Mouse (Mus musculus): Measurements from ENCODE around the gene Lrrc4. TPM values are rescaled to one million over a fixed set of nuclear protein-coding genes. Genes with fewer than 3 reads are reported as not detected.

The Lrrc4 gene
- total RNA-seq, 2 experiments from 2014 or later: 1.3 to 1.6 TPM

DNA sequence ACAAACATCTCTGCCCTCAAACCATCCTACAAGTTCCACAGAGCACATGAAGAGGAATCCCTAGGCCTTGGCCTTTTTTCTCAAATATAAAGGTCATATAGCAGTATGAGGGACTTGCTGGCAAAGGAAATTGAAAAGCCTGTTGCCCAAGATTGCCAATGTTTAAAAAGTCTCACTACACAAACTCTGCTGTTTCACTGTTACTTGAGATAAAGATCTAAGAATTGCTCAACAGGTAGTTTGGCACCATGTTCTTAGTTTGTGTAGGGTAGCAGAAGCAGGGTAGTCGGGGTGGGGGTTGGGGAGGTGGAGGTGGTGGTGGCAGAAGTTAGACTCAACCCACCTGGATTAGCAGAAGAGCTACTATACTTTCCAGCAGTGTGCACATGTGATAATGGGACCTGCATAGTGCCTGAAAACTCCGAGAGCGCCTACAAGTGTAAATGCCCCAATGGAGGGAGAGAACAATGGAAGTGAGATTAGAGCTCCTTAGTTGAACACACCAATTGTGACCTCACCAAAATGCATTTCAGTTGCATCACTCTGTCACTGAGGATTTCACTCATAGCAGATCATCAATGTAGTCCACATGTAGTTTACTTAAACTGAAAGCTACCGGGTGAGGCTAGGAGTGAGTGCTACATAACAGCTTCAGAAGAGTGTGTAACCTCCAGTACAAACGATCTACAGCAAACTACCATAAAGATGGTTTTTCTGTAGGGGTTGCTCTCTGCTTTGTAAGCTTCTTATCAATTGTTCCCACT lies 97.5 kb downstream of the Lrrc4 start:
- DNase-seq (ENCODE audit: low spot score in 2 of 2): no peak

DNA sequence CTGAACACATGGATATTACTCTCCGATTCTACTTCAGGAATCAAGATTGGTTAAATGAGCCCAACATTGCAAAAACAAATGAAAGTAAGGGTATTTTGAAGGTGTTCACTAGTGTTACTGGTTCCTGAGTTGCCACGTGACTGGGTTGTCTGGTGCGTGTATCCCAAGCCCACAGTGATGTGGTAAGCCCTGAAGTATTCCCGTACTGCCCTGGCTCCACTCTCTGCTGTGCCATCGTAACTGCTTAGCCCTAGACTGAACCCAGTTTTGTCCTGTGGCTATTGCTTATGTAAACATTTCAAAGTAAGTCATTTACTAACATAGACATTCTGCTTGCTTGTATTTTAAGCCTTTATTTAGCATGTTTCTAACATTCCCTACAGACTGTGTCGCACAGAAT lies 100.3 kb downstream of the Lrrc4 start:
- DNase-seq (ENCODE audit: low spot score in 2 of 2): no peak

DNA sequence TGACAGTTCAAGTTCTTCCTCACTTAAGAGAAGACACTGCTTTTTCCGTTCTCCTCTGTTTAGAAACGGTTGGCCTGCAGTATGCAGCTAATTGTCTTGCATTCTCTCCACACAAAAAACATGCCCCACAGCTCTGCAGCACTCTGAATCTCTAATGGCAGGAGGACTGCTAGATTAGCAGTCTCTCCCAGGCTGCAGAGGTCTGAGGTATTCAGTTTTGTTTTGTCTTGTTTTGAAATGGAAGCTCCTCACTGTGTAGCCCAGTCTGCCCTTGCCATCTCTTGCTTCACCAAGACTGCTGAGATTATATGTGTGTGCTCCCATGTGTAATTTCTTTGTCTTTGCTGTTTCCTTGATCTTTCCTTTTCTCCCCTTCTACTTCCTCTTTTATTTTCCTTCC lies 101.9 kb downstream of the Lrrc4 start:
- no peak for DNase-seq (ENCODE audit: low spot score in 2 of 2)

DNA sequence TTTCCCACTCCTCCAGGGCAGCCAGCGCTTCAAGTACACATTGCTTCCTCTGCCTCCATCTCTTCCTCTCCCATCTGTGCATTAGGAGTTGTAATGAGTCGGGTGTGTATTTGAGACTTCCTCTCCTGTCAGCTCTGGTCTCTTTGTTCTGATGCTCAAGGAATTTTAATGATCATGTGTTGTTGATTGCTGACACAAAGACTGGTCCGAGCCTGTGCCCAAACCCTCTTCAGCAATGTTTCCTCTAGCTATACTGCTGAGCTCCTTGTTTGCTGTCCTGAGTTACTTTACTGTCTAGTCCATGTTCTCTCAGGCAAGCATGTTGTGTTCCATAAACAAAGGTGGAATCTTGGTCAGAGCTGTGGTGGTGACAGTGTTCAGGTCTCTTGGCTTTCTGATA lies 102.3 kb downstream of the Lrrc4 start:
- no peak for DNase-seq (ENCODE audit: low spot score in 2 of 2)

DNA sequence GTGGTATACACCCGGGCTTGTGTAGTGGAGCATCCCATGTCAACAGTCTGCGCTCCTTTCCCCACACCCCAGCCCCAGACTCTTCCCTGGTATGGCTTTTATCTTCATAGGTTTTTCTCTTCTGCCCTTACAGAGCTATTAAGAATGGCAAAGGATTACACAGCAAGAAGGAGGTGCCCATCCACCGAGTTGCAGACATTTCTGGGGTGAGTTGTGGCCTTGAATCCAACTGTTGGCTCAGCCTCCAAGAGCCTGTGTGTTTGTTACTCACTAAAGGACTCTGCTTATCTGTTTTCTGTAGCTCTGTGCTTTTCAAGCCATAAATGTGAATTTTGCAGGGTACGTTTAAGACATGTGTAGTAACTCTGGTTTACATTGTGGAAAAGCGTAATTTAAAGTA lies 106.8 kb downstream of the Lrrc4 start:
- no peak for DNase-seq (ENCODE audit: low spot score in 2 of 2)

DNA sequence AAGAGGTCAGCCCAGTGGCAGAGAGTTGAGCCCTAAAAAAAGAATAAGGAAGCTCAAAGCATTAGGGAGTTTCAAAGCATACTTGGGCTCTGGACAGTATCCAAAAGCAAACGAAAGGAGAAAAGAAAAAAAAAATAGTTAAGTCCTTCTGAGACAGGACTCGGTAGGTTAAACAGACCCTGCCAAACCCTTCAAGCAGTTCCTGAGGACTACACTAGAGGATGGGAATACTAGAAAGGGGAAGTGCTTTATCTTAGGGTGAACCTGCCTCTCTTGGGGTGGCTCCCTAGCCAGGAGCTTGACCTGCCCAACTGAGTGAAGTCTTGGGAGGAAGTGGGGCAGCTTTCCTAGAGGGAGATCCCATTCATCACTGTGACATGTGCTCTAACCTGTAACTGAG lies 108.5 kb downstream of the Lrrc4 start:
- no peak for DNase-seq (ENCODE audit: low spot score in 2 of 2)

DNA sequence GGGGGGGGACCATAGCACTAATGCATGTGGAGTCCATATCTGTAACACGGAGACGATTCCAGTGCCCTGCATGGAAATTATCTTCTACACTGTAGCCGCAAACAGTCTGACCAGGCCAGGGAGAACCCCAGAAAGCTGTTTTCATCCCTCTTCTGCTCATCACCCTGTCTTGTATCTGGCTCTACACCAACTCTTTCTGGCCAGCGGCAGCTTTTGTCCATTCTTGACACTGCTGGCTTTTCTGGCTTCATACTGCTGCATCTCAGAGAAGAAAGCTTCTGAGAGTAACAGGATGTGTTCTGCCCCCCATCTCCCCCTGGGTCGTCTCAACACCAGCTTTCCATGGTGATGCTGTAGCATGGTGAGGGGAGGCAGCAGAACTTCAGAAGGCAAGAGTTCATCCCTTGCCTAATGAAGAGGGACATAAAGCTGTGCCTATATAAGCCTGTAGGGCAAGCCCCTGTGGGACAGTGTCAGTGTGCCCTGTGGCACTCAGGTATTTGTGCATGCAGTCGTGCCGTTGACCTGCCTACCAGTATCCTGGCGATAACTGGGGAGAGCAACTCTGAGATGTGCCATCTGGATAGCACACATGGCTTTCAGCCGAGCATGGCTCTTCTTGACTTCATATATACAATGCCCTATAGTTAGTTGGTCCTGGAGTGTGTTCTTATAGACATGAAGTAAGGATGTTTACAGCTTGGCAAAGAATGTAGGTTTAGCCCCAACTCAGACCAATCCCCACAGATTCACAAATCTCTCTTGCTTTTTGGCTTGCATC lies 111.0 kb downstream of the Lrrc4 start:
- no peak for DNase-seq (ENCODE audit: low spot score in 2 of 2)

DNA sequence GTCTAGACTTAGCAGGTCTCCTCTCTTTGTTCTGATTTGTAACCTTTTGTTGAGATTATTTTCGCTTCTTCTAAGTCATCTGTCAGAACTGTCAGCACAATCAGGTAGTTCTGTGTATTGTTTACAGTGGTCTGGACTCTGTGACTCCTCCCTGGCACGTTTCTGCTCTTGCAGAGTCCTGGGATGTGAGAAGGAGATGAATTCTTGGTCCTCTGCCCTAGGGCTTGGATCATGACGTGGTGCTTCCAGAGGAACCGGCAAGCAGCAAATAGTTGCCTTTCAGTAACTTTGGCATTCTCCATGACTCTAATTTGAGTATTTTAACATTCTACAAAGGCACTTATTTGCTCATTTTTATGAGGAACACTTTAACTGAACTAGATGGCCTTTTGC lies 113.7 kb downstream of the Lrrc4 start:
- DNase-seq (ENCODE audit: low spot score in 2 of 2): no peak

DNA sequence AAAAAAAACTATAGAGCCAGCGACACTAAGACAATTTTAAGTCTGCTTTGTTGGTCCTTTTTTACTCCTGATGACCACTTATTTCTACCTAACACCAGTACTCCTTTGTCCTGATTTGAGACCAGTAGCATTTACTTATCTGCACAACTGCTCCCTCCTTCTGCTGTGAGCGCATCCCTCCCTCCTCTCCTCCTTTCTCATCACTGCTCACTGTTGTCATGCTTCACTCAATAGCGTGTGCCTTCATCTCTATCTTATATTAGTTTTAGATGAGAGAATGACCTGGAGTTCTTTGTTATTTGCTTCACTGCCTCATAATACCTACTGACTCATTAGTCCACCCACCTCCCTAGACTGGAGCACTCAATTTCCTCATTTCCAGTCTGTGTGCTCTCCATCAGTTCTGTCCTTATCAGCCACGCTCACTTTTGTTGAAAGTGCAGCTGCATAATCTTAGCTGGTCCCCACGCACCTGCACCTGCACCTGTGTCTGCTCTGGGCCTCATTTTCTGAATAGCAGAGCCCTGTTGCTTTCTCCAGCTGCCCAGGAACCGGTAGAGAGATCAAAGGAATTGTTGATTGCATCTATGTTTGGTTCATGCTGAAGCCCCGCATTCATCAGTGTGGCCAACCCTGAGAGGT lies 114.2 kb downstream of the Lrrc4 start:
- no peak for DNase-seq (ENCODE audit: low spot score in 2 of 2)

DNA sequence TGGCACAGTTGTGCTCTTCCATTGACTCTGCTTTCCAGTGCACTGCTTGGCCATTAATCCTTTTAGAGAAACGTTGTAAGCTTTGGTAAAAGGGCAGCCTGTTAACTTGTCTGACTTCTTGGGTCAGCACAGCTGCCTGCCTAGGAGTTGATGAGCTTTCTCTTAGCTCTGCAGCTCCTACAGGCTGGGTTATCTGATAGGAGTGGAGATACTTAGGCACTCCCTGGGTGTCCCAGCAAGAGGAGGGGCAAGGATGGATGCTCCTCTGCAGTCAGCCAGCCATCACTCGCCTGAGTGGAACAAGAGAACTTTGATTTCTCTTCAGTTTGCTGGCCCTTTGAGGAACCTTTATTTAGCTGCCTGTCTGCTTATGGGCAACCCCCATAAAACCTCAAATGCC lies 121.5 kb downstream of the Lrrc4 start:
- no peak for DNase-seq (ENCODE audit: low spot score in 2 of 2)

DNA sequence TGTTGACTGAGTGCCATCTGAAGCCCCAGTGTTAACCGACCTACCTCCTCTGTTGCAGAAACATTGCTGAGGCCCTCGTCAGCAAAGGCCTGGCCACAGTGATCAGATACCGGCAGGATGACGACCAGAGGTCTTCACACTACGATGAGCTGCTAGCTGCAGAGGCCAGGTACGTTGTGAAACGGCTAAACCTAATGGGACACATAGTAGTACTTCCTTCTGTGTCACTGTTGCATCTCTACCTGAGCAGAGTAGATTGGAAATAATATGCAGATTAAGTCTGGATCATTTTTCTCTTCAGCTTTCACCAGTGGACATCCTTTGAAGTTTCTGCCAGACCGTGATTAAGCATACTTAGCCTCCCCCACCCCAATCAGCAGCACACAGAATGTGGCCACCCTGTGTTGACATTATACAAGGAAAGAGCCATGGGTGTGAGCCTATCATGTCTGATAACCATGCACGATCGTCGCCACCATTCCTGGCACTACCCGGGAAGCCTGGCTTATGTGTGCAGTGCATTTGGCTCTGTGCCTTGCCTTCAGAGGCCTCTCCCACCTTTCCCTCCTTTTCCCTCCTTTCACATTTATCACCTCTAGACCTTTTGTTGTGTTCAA lies 124.5 kb downstream of the Lrrc4 start:
- no peak for DNase-seq (ENCODE audit: low spot score in 2 of 2)

DNA sequence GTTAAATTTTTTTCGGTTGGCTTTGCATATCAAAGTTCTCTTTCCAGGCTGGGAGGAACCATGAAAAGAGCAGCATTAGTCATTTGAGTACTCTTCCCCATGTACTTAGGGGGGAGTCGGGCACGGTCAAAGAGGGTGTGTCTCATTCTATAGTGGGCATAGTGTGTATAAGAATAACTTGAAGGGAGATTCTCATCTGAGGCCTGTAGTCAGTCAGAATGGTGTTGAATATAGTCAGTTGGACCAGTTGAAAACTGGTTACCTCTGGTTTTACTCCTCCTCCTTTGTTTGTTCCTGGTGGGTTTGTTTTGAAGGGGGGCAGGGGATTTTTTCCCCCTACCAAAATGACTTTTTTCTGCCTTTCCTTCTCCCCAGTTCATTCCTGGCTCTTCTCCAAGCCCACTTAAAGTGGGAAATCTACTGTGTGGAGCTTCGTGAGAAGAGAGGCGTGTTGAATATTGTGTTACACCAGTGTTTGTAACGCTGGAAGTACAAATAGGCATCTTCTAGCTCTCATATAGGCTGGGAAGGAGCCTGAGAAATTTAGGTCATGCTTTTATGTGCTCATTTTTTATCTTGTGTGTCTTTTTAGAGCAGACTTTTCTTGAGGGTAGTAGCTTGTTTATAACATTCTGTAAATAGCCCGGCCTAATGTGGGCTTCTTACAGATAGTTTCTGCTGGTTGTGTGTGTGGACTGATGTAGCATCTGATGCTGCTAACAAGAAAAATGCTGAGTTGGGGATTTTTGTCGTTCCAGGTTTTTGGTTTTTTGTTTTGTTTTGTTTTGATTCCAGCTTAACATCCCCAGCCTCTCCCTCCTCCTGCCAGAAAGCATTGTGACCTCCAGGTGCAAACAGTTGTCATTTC lies 125.2 kb downstream of the Lrrc4 start:
- DNase-seq (ENCODE audit: low spot score in 2 of 2): no peak

DNA sequence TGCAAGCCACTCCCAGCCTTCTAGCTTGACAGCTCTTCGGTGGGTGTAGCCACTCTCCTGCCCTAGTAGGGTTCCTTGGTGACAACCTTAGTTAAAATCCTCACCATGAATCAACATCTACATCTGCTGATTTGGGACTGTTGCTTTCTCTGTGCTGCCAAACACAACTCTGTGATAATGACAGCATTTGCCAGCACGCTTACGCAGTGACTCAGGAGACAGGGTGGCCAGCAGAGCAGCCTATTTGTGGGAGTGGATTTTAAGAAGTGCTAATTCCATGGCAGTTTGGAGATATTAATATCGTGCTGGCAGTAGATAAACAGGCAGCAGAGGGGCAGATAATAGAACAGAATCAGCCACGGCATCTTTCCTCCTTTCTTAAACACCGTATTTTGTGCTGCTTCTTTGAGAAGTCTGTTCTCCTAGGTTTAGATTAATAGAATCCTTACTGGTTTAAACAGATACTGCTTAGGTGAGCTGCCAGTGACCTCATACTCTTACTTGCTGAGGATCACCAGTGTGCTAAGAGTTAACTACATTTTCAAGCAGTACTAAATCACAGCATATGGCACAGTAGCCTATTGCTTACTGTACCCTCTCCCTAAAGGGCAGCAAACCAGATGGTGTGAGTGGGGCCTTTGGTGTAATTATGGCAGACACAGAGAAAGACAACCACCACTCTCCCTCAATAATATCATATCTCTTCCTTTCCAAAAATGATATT lies 126.0 kb downstream of the Lrrc4 start:
- DNase-seq (ENCODE audit: low spot score in 2 of 2): no peak

DNA sequence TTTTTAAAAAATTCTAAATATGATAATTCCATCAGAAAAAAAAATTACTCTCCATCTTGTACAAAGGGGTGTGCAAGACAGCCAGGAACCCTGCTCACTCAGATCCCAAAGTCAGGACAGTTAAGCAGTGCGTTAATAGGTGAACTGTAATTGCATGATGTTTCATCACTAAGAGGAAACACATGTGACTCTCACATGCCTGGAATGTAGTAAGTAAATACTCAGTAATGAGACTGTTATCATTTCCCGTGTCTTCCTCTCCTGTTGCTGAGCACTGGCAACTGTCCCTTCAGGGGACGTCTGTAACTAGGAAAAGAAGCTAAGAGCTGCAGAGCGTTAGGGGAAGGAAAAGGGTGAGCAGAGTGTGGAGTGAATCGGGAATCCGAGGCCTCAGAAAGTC lies 126.9 kb downstream of the Lrrc4 start:
- no peak for DNase-seq (ENCODE audit: low spot score in 2 of 2)

DNA sequence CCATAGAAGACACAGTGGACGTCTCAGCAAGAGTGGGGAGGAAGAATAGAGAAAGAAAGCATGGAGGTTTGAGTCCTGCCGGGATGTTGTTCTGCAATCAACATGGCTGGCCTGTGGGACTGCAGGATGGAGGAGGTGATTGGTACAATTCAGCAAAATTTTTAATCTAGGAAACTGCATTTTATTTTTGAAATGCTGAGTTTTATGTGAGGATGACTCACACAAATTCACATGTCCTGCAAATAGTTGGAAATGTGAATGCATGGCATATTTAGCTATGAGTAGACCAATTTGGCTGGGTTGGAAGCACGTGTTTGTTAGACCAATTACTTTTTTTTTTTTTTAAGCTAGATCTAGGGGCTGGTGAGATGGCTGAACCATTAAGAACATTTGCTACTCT lies 134.3 kb downstream of the Lrrc4 start:
- DNase-seq (ENCODE audit: low spot score in 2 of 2): no peak

DNA sequence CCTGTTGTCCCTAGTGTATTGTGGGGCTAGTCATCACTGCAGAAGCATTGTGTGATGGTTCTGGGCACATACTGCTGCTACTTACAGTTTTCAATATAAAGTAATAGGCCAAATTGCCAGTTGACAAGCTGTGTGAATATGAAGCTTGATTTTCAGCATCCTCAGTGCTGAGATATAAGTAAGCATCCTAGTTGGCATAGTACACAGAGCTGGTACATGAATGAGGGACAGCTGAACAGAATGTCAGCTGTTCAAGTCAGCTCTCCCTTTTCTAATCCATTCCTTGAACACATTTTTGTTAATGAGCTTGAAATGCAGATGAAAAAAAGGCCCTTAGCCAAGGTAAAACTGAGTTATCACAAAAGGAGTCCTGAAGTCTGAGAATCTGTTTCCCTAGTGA lies 138.9 kb downstream of the Lrrc4 start:
- DNase-seq (ENCODE audit: low spot score in 2 of 2): no peak

DNA sequence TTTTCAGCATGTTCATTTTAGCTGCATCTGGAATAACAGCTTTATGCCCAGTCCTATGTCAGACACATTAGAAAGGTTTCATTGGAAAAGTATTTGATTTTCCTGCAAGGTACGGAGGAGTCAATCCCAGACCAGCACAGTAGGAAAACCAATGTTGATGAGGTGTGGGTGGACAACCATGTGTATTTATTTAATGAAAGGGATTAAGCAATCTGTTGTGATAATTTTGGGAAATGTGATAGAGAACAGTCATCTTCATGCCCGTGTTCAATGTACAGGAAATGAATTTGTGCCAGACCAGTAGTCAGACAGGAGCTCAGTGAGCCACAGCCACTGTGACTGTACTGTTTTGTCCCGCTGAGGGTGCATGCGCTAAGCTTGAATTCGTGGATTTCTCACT lies 143.8 kb downstream of the Lrrc4 start:
- DNase-seq (ENCODE audit: low spot score in 2 of 2): no peak

DNA sequence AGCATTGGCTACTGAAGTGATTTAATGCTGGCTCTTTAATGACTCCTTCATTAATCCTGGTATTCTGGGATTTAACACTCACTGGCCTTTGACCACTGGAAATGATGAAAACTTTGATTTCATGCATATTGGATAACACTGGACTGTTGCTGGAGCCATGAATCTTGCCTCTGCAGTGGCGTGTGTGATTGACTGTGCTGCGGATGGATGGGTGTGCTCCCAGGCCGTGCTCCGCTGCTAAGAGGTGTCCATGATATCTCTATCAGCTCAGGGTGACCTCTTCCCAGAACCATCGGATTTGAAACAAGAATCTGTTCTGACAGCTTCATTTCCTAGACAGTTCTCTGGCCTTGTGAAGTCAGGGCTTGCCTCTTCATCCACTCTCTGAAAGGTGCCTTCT lies 145.8 kb downstream of the Lrrc4 start:
- DNase-seq (ENCODE audit: low spot score in 2 of 2): no peak

DNA sequence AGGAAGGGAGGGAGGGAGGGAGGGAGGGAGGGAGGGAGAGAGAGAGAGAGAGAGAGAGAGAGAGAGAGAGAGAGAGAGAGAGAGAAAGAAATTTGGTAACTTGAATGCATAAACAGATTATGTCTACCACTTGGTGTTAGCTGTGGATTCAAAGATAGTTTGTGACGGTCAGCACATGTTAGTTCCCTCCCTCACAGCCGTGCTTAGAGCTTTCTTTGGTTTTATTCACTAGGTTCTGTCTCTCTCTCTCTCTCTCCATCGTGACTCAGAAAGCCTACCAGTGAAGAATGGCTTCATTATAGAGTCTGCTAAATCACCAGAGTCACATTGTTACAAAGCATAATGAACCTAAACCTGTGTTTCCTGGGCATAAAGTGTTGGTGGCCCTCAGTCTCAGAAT lies 146.5 kb downstream of the Lrrc4 start:
- no peak for DNase-seq (ENCODE audit: low spot score in 2 of 2)
